Mouse (Mus musculus): ENCODE data around the gene Gtse1.

DNA sequence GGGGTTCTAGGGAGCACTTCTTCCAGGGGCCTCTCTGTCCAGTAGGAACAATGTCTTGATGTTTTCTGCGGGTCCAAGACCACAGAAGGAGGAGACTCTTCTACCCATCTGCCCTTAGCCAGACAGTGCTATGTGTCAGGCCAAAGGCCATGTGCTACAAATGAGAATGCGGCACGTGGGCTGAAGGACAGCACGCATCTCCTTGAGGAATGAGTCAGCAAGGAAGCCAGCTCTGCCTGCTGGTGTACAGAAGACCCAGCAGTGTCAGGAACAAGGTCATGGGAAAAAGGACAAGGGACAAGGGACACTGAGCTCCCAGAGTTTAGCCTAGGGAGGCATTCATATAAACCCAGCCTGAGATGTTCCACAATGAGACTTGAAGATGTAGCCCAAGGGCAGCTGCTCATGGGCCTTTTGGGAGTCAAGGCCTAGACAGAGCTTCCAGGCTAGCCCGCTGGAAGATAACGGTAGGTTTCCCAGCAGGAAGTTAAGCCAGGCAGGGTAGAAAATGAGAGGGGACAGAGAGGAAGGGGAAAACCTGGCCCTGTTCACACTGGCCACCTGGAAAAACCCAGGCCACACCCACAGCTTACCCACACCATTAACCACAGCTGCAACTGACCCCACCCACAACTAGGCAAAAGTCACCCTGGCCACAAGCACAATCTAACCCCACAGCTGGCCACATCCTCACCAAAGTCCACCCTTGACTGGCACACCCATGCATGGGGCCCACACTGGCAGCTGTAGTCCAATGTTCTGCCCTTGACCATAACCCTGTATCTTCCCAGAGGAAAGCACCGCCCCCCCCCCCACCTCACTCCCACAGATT lies 49.3 kb downstream of the Gtse1 start:
- TF ChIP-seq CTCF (IDR thresholded peaks at IDR 0.05; ENCODE audit: insufficient read depth, low read depth, low read length), result no peak
- TF ChIP-seq POLR2A (IDR thresholded peaks at IDR 0.05; ENCODE audit: insufficient read depth, low read depth, low read length), result no peak

All from olfactory bulb, adult 2 months (tissue).